Mouse (Mus musculus) spleen, postnatal 36 days (tissue): ENCODE measurements around the gene Akap11.

Experiments
- DNase-seq, 2 experiments: peaks; one replicate each; pipeline ENCODE4 v3.0.0; 2022; ENCODE audit warnings: low spot score in 2 of 2, mixed read lengths in 1 of 2

Akap11 gene

DNA sequence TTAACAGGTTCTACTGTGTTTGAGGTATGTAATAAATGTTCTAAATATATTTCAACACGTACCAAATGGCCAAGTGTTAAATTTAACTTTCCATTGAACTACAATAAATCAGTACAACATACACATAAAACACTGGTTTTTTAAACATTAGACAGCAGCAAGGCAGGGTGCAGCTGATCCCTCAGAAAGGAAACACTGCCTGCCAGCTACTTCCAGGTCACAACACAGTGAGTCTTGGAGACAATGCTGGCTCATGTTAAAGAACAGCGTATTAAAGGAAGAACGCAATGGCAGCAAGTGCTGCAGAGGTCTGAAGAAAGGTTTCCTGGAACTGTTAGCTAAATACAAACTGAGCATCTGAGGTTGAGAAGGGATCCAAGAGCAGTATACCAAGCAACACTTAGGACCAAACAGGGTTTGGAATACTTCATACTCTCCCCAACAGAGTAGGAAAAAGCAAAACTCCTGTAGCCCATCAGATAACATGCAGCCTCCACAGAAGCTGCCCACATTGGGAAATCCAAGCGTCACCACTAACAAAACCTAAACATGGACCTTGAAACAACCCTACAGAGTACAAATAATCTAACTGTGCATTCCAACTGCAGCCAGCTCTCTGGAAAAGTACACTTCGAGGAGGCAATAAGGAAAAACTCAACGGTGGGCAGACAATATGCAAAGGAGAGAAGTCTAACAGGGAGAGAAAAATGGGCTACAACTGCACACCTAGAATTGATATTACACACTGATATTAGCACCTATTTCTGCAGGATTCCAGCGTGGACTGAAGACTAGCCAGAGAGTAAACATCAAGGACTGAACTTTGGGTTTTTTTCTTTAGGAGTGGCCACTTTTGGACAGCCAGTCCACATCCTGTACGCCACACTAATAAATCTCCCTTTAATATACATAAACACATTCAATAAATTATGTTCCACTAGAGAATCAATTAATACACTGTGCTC is 7.9 kb downstream of the Akap11 start:
- DNase-seq, result no peak

DNA sequence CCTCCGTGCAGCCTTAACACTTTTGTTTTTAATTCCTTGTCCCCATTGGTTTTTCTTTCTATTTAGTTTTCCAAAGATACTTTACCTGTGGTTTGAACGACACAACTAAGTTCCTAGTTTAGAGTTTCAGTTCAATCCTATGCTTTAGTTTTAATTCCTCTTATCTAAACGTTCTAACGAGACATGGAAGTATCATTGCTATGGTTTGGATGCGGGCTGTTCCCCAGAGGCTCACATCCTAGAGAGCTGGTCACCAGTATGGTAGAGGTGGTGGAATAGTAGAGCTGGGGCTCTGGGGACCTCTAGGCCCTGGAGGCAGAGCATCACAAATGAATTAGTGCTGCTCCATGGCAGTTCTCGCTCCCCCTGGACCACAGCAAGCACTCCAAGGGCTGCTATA is 9.7 kb downstream of the Akap11 start:
- no peak for DNase-seq

- no peak for DNase-seq
These were observed 10.1 kb downstream of the Akap11 start for GRCm38 (mm10) chr14:78526475-78526874.

GRCm38 (mm10) chr14:78525611-78526457 is 10.8 kb downstream of the Akap11 start:
- no peak for DNase-seq

DNA sequence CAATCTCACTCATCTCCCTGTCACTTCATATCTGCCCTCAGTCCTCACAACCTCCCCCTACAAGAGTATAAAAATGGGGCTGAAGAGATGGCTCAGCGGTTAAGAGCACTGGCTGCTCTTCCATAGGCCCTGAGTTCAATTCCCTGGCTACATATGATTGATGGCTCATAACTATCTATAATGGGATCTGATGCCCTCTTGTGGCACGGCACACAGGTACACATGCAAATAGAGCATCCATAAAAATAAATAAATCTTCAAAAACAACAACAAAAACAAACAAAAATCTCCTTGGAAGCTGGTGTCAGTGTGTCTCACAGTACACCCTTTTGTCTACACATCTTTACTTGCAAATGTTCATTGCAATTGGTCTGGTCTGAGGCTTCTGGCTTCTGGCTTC is 11.5 kb downstream of the Akap11 start:
- no peak for DNase-seq

GRCm38 (mm10) chr14:78510713-78511112 is 25.9 kb downstream of the Akap11 start:
- DNase-seq, result no peak

GRCm38 (mm10) chr14:78509791-78510190 is 26.8 kb downstream of the Akap11 start:
- no peak for DNase-seq

GRCm38 (mm10) chr14:78500578-78500977 is 36.0 kb downstream of the Akap11 start:
- DNase-seq, result no peak

GRCm38 (mm10) chr14:78496691-78497090 is 39.9 kb downstream of the Akap11 start:
- peak in 1 of 2 experiments; percentile 3 for DNase-seq

DNA sequence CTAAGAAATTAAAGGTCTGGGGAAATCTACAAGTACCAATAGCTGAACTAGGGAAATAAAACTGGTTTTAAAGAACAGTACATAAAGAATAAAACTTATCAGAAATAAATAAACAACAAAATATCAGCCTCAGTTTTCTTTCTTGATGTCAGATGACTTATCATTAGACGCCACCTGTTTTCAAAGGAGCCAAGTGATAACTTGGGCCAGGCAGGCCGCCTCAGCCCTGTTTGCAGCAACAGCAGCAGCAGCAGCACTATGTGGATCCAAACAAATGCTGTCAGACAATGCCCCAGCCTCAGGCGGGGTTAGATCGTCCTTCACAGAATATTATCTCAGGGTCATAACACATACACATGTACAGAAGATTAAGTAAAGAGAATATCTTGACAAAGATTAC is 41.4 kb downstream of the Akap11 start:
- DNase-seq, result peak in 1 of 2 experiments; percentile 28

DNA sequence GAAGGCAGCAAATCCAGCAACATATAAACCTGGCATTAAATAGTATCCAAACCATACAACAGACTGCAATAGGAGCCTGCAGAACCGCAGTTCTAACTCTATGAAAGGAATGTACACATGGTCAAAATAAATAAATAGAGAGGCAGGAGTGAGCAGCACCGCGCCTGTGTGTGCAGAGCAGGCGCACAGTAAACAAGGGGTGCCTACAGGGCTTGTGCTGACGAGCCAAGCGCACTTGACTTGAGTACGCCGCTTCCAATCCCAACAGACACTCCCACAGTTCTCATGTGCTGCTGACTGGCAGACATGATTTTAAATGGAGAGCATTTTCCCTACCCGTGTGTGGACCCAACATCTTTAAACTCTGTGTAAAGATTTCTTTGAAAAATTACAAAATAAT is 44.0 kb downstream of the Akap11 start:
- no peak for DNase-seq

DNA sequence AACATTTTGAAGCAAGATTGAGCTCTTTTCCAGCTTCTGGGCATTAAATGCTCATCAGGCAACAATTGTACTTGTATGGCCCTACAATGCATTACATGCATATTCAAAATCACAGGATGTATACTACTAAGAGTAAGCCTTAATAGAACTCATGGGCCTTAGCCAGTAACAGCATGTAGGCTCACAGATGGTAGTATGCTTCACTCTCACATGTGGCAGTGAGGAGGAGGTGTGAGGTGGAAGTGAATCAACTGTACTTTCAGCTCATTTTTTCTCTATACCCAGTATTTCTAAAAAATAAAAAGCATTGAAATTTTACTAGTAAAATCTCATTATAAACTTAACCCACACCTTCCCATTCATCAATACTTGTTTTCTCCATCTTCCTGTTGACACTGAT is 45.2 kb downstream of the Akap11 start:
- no peak for DNase-seq

DNA sequence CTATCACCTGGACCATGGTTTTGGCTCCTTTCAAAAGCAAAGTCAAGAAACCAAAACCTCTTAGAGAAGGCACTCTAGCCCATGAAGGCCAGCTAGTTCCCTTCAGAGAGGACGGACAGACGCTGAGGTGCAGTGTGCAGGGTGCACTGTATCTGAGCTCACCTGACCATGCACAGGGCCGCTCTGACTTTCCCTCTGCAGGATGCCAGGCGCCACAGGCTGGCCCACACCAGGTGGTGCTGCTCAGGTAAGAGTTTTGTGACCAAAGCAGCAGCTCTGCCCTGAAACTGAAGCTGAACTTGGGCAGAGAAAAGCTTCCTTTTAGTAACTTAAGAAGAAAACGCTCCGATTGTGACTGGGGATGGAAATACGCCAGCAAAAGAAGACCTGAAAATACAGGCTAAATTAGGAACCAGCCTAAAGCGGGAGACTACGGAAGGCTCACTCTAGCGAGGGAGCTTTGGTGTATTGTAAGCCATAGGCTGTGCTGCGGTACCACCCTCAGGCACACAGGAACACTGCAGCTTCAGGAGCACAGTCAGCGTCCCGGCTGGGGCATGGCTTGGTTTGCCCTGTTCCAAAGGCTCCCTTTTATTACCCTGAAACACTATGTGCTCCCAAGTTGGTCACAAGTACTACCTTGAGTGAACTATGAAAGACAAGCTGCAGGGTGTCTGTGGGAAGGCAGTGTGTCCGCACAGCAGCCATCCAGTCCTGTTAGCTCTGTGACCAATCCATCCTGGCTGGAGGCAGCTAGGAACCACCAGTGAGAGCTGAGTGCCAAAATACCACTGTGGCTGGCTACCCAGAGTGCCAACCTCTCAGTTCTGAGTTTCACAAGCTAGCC is 54.0 kb downstream of the Akap11 start:
- peak; percentile 4 to 14 for DNase-seq

DNA sequence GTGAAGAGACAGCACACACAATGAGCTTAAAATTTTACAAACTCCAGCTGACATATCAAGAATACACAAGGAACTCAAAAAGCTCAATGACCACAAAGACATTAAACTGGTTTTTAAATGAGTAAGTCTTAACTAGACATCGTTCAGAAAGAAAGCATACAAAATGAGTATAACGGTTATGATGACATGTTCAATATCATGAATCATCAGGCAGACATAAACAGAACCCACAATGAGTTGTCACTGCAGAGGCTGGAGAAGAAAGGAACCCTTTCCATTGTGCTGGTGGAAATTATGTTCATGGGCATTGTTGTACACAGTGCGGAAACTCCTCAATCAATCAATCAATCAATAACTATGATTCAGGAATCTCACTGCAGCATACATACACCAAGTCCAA is 62.5 kb downstream of the Akap11 start:
- no peak for DNase-seq

DNA sequence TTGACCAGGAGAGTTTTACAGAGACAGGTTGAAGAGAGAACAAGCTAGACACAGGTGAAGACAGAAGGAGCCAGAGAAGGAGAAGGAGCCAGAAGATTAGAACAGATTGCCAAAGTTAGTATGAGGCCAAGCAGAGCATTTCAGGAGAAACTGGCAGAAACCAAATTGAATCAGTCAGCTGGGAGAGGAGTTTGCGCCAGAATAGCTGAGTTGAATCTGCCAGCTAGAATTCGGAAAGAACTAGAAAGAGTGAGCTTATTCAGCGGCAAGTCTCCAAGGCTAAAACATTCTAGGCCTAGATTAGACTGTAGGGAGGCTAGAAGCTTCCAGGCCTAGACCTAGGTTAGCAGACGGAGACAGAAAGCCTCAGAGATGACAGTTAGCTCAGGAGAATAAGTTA is 65.9 kb downstream of the Akap11 start:
- DNase-seq, result no peak

DNA sequence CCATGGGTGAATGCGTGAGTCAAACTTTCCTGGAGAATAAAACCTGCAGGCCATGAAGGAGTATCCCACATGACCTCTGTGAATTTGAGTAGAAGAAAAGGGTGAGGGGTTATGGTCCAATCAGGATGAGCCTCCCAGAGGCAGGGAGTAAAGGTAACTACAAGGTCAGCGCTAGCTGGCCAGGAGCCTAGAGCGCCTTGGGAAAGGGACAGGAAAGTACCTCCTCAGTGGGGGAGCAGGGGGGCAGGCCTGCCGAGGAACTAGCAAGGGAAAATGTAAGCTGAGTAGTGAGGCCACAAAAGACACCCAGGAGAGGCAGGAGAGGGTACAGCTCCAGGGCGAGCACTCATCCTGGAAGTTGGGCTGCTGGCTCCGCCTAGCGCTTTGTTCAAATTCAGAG is 67.6 kb downstream of the Akap11 start:
- DNase-seq, result no peak

DNA sequence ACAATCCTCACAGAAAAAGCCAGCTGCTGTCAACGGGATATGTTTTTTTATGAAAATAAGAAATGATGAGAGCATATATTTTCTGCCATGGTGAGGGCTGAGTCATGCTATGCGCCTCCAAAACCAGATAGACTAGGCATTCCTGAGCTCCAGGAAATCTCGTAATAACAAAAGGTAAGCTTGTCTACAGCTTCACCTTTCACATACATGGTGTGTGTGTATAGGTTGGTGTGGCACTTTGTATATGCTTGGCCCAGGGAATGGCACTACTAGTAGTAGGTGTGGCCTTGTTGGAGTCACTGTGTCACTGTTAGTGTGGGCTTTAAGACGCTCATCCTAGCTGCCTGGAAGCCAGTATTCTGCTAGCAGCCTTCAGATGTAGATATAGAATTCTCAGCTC is 68.6 kb downstream of the Akap11 start:
- no peak for DNase-seq

- no peak for DNase-seq
These were observed 72.3 kb downstream of the Akap11 start for GRCm38 (mm10) chr14:78464353-78464752.

DNA sequence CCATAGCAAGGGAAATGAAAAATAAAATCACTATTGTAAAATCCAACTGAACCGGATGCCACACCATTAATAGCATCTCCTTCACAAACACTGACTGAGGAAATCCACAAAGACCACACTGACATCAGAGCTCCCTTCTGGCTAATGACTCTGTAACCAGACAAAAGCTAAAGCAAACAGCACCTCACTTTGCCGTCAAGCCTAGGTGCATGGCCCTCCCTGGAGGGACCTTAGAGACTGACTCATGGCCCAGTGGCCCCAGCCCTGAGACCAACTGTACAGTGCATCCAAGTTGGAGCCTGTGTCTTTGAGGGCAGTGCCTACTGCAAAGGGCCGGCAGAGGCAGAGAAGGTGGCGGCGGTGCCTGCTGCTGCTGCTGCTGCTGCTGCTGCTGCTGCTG is 77.5 kb downstream of the Akap11 start:
- DNase-seq, result no peak

DNA sequence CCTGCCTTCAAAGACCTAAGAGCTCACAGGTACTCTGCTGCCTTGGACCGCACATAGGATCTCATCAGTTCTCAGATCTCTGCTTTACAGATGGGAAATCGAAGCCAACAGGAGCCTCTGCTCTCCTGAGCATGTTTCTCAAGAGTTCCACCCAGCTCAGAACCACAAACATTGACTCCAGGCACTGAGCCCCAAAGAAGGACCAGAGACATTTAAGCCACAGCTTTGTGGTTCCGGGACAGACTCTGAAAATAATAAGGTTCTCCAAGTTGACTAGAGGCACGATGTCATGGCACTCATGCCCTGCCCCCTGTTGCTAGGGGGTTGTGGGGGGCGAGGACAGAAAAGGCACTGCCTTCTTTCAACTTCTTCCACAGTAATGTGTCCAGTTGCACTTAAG is 77.9 kb downstream of the Akap11 start:
- DNase-seq, result no peak

GRCm38 (mm10) chr14:78454970-78455369 is 81.6 kb downstream of the Akap11 start:
- no peak for DNase-seq
